Mouse (Mus musculus): ENCODE results near the gene Ddx46.
"Not testable (repeated sequence)": the region's sequence is repeated elsewhere in the genome, so short reads cannot be mapped to it uniquely, and the experiment has no call there.

Ddx46 gene

DNA sequence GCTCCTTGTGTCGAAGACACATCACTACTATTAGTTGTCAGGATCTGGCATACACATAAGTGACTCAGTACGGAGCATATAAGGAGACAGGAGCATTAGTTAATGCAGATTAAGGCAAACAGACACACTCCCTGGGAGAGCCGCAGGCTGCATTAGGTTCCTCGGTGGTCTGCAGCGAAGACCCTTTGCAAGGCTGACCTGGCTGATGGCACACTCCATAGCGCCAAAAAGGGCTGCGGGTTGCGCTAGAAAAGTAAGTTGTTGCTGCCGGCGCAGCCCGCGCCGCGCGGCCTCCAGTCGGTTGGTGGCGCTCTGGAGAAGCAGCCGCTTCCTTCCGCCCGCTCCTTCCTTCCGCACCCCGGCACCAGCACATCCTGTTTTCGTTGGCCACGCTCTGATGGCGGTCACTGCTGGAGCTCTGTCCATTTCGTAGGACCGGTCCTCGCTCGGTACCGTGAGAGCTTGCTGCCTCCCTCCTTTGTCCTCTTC is at the start of gene Ddx46:
Gene Ddx46 (plus strand): TSS at position 389 of the 489 bp plus-strand sequence.
- in situ Hi-C loops (cut with MboI, MseI): loop anchor here in 1 of 2 experiments (5.0 kb wide), 1 partner anchor 32 kb away; no protein-coding TSS in a partner anchor

DNA sequence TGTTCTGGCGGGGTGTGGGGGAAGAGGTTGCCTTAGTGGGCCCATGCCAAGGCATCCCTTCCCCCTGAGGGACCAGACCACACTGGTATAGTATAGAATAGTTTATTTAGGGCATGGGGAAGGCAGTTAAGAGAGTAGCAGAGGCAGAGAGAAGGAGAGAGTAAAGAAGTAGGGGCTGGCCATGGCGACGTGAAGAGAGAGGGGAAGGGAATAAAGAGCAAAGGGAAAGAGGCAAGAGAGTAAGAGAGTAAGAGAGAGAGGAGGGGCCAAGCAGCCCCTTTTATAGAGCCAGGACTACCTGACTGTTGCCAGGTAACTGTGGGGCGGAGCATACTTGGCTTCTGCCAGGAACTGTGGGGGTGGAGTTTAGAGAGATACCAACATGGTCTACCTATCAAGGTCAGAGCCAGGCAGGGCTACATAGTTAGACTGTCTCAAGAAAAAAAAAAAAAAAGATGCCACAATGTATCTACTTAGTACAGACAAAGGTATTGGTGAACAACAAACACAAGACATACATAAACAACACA is 42.8 kb upstream of the Ddx46 start:
- in situ Hi-C loops (cut with MboI, MseI): no loop called here

DNA sequence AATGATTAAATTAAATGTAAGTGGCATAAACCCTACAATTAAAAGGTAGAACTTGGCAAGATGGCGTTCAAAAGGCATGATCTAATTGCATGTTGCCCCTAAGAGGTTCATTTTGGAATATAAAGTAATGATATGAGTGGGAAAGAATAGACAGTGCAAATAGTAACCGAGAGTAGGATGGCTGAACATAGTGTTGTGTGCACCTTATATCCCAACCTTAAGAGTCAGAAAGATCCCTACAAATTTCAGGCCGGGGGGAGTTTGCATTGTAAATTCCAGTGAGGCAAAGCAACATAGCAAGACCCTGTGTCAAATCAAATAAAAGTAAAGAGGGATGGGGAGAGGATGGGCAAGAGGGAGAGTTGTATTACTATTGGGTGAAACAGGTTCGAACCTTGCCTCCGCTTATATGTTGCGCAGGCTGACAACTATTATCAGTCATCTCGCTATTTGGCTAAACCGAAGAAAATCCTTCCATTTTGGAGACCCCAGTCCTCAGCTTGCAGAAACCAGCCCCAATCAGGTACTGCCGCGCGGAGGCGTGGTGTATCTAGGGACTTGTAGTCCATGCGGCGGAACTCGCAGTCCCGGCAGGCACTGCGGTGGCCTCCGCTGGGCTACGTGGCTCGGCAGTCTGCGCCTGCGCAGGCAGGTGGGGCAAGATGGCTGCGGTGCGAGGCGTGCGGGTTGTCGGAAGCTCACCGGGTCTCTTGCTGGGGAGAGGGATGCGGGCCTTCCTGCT is 42.1 kb upstream of the Ddx46 start:
- in situ Hi-C loops (cut with MboI, MseI): no loop called here

DNA sequence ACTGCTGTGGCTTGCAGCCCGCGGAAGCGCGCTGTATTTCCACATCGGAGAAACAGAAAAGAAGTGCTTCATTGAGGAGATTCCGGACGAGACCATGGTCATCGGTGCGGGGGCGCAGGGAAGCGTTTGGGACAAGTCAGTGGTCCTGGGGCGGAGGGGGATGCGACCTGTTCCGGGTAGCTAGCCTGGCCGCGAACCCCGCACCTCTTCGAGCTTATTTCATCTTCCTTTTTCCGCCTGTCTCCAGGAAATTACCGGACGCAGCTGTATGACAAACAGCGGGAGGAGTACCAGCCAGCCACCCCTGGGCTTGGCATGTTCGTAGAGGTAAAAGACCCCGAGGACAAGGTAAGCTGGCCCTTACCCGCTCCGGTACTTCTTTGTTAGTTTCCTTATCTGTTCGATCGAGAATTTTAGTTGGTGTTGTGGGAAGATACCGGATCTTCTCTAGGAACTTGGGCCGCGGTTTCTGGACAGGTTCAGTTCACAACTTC is 41.5 kb upstream of the Ddx46 start:
- in situ Hi-C loops (cut with MboI, MseI): no loop called here

DNA sequence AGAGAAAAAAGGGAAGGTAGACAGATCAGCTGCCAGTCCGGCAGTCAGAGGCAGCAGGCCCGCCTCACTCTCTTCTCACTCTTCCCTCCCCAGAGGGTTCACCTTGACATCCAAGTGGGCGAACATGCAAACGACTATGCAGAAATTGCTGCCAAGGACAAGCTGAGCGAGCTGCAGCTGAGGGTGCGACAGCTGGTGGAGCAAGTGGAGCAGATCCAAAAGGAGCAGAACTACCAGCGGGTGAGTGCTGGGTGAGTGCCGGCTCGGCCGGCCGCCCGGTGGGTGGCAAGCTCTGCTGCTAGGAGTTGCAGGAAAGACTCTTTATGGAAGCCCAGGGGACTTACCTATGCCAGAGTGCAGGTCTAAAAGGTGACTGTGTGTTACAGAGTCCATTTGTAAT is 39.5 kb upstream of the Ddx46 start:
- in situ Hi-C loops (cut with MboI, MseI): no loop called here

DNA sequence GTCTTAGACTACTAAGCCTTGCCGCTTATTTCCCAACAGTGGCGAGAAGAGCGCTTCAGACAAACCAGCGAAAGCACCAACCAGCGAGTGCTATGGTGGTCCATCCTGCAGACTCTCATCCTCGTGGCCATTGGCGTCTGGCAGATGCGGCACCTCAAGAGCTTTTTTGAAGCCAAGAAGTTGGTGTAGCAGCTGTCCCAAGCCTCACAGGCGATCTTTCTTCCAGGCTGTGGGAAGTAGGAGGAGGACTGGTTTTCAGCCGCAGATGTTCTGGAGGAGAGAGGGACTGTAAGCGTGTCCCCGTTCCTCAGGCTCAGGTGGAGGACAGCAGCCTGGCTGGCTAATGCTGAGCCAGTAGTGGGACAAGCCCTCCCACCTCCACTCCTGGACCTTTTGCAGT is 38.0 kb upstream of the Ddx46 start:
- in situ Hi-C loops (cut with MboI, MseI): no loop called here

DNA sequence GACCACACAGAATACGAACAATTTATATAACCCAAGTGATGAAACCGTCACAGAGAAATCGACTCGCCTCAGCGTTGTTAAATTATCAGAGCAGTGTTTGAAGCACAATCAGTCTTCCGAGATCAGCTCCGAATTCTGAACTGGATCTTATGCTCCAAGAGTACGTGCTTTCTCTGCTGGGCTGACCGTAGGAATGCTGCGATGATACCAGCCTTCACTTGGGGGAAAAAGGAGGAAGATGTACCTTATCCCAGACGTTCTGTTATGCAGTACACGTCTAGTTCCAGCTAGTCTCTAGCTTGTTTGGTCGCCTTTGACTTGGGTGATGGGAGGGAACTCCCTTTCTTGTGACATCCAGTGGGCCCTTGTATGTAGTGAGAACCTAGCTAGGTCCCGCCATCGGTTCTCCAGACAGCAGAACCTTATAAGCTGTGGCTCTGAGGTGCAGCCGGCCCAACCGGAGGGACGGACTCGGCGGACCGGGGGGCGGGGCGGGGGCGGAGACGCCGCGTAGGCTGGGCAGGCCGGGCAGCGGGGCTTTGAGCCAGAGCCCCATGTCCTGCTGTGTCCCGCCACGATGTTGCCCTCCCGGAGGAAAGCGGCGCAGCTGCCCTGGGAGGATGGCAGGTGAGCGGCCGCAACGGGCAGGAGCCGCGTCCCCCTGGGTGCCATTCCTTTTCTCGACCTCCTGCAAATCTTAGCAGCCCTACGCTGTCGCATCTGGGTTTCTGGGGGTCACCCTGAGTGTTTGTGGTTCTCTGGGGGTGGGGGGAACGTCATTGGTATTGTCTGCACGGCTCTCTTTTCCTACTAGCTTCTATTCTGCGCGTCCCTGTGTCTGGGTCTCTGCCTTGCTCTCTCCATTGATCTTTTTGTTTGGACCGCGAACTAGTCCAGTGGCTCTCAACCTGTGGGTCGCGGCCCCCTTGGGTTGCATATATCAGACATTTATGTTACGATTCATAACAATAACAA is 35.0 kb upstream of the Ddx46 start, which contains the start of gene B4galt7:
Gene B4galt7 (plus strand): TSS at position 331 of the 975 bp plus-strand sequence.
- in situ Hi-C loops (cut with MboI, MseI): loop anchor here in 1 of 2 experiments (5.0 kb wide), 1 partner anchor 37 kb away; the partner anchor contains the start of gene Ddx46

DNA sequence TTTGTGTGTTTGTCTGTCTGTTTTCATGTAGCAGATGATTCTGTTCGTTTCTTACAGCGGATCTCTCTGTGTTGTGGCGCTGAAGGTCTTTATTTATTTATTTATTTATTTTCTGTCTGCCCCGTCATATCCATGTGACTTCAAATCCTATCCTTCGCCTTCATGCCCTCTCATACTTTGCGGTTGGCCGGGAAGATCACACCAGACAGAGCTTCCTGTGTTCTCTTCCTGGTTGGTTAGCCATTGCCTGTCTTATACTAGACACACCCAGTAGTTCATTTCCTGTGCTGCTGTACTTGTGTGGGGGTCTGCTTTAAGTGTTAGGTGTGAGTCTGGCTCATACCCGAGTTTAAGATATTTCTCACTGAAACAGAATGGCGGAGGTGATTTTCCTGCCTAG is 34.2 kb upstream of the Ddx46 start:
- in situ Hi-C loops (cut with MboI, MseI): loop anchor here in 1 of 2 experiments (5.0 kb wide), 1 partner anchor 37 kb away; the partner anchor contains the start of gene Ddx46

DNA sequence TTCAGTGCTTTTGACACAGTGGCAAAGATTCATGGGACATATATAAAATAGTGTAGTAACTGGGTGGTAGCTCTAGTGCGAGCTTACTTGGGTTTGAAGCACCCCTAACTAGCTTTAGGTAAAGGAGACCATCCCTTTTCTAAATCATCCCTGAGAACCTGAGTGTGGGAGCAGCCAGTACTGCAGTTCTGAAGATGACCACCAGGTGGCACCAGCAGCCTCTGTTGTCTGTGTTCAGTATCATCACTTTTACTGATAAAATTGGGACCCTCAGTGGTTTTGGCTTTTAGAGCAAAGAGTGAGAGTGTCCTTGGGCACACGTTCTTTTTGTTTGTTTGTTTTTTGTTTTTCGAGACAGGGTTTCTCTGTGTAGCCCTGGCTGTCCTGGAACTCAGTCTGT is 33.2 kb upstream of the Ddx46 start:
- in situ Hi-C loops (cut with MboI, MseI): loop anchor here in 1 of 2 experiments (5.0 kb wide), 1 partner anchor 36 kb away; the partner anchor contains the start of gene Ddx46

DNA sequence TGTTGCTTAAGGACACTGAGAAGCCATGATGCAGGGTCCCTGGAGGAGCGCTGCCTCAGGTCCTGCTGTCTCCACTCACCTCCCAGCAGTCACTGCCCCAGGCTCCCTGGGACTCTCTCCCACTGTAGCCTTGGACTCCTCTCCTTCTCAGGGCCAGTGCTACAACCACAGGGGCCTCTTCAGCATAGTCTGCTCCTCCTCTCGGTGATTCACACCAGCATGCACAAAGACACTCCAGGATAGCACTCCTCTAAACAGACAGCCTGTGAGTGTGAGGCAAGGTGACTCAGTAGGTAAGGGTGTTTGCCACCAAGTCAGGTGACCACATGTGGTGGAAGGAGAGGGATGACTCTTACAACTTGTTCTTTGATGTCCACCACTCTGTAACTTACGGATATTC is 30.2 kb upstream of the Ddx46 start:
- in situ Hi-C loops (cut with MboI, MseI): loop anchor here in 1 of 2 experiments (5.0 kb wide), 1 partner anchor 33 kb away; the partner anchor contains the start of gene Ddx46

DNA sequence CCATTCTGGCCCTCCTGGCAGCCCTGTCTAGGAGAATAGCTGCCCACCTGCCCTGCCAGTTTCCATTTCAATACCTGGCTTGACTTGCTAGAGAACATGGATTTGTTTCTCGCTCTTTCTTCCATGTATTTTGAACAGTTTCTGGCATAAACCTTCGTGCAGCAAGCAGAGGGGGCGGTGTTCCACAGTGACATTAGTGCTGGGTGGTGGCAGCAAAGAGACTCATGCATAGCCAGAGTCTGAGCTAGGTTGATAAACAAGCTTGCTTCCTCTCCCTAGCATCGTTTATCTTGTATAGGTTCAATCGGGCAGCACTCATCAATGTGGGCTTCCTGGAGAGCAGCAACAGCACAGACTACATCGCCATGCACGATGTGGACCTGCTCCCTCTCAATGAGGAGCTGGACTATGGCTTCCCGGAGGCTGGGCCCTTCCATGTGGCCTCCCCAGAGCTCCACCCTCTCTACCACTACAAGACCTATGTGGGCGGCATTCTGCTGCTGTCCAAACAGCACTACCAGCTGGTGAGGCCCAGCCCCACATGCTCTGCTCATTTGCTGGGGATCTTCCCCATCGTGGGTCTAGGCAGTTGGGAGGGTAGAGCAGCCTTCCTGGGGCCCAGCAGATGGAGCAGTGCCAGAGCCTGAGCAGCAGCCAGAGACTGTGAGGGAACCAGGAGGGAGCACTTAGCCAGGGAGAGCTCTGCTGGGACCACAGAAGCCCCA is 27.8 kb upstream of the Ddx46 start:
- in situ Hi-C loops (cut with MboI, MseI): no loop called here

DNA sequence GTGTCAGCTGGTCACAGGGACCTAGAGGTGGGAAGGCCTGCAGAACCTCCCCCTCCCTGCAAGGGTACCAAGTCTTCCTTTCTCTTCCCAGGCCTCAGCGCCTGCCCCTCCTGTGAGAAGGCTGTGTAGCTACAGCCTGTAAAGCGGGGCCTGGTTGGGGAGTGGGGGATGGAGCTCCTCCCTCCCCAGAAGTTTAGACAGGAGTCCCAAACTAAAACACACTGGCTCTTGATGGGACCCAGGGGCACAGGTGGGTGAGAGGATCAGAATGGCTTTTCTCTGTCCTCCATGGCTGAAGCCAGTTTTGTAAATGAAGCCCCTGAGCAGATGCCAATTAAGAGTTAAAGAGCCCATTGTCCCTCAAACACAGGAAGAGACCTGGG is 27.2 kb upstream of the Ddx46 start:
- in situ Hi-C loops (cut with MboI, MseI): no loop called here

DNA sequence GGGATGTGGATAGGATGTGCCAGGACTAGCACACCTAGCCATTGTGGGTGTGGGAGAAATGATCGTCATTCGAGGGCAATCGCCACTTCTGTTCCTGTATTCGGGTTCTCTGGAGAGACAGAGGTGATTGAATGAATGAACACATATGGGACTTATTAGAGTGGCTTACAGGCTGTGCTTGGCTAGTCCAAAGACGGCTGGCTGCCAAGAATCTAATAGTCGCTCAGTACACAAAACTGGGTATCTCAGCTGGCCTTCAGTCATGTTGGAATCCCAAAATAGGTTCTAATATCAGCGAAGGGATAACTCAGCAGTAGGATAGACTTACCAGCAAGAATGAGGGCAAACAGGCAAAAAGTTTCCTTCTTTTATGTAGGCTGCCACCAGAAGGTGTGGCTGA is 22.8 kb upstream of the Ddx46 start:
- in situ Hi-C loops (cut with MboI, MseI): no loop called here

DNA sequence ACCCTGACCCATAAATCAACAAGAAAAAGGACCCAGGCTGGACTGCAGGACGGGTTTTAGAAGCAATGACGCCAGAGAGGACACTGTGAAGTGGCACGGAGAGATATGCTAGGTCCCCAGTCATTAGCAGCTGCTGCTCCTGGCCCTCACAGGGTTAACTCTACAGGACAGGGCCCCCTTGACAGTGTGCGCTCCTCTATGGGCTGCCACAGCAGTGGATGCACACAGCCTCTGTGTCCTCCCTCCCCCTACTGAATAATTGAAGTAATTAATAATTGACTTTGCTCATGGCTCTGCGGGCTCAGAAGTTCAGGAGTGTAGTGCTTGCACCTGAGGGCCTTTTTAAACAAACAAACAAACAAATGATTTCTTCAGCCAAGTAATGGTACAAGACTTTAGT is 21.4 kb upstream of the Ddx46 start:
- in situ Hi-C loops (cut with MboI, MseI): no loop called here

DNA sequence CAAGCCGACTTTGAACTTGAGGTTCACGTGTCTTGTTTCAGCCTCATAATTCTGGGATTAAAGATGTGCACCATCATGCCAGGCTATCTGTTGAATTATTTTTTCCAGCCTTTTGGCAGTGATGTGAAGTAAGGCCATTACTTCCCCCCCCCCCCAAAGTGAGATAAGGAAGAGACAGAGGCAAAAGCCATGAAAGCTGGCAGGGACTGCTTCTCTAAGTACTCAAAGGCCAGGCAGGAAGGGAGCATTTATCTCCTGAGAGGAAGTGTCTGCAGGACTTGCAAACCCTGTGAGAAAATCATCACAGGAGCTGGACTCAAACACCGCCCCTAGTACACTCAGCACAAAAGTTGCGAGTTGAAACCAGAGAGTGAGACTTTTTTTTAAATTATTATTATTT is 15.5 kb upstream of the Ddx46 start:
- in situ Hi-C loops (cut with MboI, MseI): no loop called here

DNA sequence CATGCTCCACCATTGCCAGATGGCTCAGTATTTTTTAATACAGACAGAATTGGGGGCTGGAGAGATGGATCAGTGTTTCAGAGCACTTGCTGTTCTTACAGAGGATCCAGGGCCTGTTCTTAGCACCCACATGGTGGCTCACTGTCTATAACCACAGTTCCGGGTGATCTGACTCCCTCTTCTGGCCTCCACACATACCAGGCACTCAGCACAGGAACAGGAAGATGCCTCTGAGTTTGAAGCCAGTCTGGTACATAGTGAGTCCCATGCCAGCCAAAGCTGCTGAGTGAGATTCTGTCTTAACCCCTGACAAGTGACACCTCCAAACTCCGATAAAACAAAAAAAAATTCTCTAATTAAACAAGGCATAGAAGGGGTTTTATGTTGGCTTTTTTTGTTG is 14.6 kb upstream of the Ddx46 start:
- in situ Hi-C loops (cut with MboI, MseI): no loop called here

DNA sequence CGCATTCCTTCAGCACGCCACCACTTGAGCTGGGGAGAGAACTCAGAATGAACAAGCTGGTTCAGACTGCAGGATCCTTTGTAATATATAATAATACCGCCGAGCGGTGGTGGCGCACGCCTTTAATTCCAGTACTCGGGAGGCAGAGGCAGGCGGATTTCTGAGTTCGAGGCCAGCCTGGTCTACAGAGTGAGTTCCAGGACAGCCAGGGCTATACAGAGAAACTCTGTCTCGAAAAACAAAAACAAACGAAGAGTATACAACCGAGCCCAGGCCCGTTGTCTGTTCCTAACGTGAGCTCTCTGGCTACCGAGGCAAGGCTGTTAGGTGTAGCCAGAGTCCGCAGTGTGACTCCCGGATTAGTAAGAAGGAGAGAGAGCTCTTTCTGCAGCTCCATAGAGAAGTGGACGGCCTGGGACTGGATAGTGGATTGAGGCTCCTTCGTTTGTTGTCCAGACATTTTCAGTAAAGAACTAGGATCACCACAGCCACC is 12.6 kb upstream of the Ddx46 start:
- in situ Hi-C loops (cut with MboI, MseI): not testable (repeated sequence)

DNA sequence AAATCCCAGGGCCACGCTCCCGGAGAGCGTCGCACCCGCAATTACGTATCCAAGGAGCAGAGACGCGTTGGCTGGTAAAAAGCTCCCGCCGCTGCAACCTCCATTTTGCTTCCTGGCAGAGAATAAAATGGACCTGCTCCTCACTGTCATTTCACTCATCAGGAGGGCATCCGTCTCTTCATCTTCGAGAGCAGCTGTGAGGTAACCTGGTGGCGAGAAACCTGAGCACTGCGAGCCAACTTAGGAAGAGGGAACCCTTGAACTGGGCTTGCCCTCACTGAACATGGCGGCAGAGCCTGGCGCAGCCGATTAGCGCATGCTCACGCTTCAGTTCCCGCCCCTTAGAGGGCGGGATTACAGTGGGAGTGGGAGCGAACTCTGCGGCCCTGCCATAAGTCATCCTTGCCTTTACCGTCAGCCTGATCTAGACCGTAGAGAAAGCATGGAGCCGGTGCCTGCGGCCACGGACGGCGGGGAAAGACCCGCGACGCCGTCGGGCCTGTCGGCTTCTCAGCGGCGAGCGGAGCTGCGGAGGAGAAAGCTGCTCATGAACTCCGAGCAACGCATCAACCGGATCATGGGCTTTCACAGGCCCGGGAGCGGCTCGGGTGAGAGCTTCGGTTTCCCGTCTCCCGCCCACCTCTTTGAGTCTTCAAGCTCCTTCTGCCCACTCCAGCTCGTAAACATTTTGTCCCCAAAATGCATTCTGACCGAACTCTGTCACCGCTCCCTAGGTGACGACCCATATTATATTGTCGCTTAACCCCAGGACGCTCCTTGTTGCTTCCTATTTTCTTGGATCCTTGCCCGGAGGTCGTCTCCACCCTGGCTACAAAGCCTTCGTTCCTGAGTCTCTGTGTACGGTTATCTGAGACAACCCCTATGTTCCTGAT is 11.9 kb upstream of the Ddx46 start, which contains the start of gene Caml:
Gene Caml (plus strand): TSS at position 357 of the 893 bp plus-strand sequence.
- in situ Hi-C loops (cut with MboI, MseI): no loop called here

DNA sequence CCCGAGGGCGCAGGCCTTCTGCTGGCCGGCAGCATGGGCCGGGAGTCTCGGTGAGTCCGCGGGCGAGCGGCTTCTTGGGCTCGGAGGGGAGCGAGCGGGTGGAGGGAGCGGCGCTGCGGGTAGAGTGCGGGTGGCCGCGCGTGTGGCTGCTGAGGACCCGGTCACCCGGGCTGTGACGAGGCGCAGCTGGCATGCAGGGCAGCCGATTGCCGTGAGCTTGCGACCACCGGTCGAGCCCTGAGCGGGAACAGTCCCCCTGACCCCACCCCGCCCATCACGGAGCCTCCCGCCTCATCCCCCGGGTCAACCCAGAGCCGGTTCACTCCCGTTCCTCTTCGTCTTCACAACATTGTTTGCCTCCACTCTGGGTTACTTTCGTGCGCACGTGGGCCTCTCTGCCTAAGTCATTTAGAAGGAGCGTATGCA is 332 bp downstream of the Ddx46 start:
- in situ Hi-C loops (cut with MboI, MseI): loop anchor here in 1 of 2 experiments (5.0 kb wide), 1 partner anchor 33 kb away; no protein-coding TSS in a partner anchor
